Mouse (Mus musculus): ENCODE measurements around the gene Atp2a3.

Gene Atp2a3

DNA sequence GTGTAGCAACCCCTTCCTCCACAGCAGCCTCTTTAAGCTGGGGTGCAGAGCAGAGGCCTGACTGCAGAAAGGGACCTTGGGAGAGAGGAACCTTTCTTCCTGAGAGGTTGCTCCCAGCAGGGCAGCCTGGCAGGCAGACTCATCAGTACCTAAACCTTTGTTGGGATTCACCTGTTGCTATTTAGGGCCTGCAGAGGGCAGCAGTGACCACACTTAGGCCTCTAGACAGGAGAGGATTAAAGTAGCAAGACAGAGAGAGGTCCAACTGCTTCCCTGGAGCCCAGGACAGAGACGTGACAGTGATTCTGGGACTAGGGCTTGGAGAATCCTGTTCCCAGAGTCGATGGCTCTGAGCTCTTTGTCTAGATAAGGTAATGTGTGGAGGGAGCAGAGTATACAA lies 45.4 kb downstream of the Atp2a3 start:
- peak; percentile 91 for DNase-seq (ENCODE audit: low read depth, low spot score)

DNA sequence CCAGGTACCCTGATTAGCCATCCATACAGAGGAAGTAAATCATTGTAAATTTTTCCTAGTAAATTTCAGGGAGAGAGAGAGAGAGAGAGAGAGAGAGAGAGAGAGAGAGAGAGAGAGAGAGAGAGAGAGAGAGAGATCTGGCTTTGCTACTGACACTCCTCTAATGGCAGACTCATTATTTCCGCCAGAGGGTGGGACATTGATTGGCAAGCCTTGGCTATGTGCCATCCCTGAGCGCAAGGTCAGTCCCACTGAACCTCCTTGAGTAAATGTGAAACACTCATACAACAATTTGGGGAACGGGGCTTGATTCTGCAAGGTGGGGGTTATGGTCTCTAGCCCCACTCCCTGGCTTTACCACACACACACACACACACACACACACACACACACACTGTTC lies 46.1 kb downstream of the Atp2a3 start:
- peak; percentile 18 for DNase-seq (ENCODE audit: low read depth, low spot score)

GRCm38 (mm10) chr11:73007698-73008481 lies 46.9 kb downstream of the Atp2a3 start:
- DNase-seq (ENCODE audit: low read depth, low spot score) = peak; percentile 83

DNA sequence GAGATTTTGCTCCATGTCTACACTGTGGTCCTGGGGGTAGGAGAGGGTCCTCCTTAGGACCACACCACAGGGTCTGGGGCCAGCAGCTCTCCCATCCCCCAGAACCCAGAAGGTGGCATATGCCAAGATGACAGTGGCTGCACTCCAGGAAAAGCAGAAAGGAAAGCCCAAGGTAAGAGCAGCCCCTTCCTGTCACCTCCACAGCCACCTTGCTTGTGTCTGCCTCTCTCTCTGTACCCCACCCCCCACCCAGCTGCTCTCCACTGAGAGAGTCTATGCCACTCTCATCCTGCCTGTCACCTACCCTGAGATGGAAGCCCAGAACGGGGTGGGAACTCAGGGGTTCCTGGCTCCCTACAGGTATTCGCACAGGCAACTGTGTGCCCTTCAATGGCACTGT lies 47.9 kb downstream of the Atp2a3 start:
- no peak for DNase-seq (ENCODE audit: low read depth, low spot score)

DNA sequence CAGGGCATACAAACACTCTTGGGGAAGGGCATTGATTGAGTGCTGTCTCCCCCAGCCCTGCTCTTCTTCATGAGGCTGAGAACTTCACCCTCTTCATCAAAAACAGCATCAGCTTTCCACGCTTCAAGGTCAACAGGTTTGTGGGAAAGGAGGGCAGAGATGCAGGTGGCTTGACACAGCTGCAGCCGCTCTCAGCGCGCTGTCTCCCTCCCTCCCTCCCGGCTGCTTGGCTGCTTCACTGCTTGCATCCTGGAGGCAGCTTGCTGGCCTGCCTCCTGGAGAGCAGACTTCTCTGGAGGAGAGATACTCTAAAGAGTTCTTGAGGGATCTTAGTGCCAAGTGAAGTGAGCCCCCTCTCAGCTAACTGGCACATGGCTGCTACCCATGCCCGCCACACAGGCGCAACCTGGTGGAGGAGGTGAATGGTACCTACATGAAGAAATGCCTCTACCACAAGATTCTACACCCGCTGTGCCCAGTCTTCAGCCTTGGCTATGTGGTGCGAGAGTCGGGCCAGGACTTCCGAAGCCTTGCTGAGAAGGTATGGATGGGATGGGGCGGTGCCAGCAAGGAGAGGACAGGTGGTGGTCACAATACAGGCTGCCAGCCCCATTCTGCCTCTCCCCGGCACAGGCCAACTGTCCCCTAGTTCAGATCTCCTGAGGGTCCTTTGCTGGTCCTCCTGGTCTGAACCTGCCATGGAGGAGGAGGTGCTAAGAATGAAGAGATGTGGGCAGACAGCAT lies 48.7 kb downstream of the Atp2a3 start:
- no peak for DNase-seq (ENCODE audit: low read depth, low spot score)

DNA sequence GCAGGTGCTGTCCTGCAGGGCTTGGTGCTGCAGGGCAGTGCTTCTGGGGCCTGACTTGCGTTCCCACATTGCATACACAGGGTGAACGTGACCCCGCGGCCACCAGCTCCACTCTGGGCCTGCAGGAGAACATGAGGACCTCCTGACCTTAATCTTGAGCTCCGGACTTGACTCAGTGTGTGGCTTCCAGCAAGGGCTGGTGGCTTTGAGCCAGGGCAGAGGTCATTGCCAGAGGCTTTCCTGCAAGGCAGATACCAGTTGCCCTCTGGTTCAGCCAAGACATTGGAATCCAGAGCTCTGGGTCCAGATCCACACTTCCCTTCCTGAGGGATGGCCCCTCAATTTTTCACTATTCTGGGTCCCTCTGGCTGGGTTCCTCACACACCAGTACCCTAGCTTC lies 53.0 kb downstream of the Atp2a3 start:
- no peak for DNase-seq (ENCODE audit: low read depth, low spot score)

- DNase-seq (ENCODE audit: low read depth, low spot score) = no peak
Observed at GRCm38 (mm10) chr11:73014831-73015344, 53.9 kb downstream of the Atp2a3 start.

- DNase-seq (ENCODE audit: low read depth, low spot score) = no peak
Observed at GRCm38 (mm10) chr11:73015391-73016102, 54.6 kb downstream of the Atp2a3 start.

GRCm38 (mm10) chr11:73016103-73016420 lies 55.1 kb downstream of the Atp2a3 start:
- DNase-seq (ENCODE audit: low read depth, low spot score) = no peak

GRCm38 (mm10) chr11:73018471-73019146 lies 57.6 kb downstream of the Atp2a3 start, which contains the start of gene Camkk1:
TSS of gene Camkk1 (plus strand) at chr11:73019008.
- peak; percentile 96 for DNase-seq (ENCODE audit: low read depth, low spot score)

GRCm38 (mm10) chr11:73019147-73019795 lies 58.3 kb downstream of the Atp2a3 start:
- peak; percentile 91 for DNase-seq (ENCODE audit: low read depth, low spot score)

DNA sequence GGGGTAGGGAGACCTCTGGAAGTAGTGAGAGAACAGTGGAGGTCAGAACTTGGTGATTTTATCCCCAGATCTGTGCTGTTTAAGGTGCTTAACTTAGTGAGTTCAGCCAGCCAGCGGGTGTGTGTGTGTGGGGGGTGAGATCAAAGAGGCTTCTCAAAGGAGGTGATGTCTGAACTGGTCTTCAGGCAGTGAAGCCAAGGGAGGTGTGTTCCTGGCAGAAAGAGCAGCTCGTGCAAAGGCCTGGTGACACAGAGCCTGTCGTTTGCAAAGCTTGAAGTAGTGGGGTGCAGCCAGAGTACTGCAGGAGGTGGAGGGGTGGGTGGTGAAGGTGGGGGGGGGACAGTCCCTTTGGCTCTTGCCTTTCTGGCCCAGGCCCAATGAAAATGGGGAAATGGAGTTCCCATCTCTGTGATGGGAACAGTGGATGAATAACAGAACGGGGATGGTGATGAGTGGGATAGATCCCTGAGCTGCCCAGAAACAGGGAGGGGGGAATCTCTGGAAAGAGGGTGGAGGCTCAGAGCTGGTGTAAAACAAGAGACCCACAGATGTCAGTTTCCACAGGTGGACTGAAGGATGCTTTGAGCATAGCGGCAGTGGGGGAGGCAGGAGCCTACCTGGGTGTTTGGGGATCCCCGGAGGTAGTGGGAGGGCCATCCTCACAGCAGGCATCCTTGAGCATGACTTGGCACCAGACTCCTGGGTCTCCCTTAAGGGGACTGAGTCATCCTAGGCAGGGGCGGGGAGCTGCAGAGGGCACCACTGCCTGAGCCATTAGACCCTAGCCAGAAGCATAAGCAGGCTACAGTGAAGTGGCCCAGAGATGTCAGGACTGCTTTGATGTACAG lies 60.2 kb downstream of the Atp2a3 start:
- no peak for DNase-seq (ENCODE audit: low read depth, low spot score)

DNA sequence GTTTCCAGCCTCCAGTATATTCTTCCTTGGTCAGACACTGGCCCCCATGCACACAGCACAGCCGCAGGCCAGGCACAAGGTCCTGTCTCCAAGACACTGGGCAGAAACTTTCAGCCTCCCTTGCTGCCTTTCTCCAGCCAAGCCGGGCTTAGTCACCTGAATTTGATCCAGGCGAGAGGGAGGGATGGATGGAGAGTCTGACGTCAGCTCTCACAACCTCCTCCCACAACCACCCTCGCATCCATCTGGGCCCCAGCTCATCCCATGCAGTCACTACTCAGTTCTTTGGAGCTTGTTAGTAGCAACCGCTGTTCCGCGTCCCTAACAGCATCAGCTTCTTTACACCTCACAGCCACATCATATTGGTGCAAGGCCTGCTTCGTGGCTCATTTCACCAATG lies 62.1 kb downstream of the Atp2a3 start:
- no peak for DNase-seq (ENCODE audit: low read depth, low spot score)

- DNase-seq (ENCODE audit: low read depth, low spot score) = no peak
Observed at GRCm38 (mm10) chr11:73023827-73024226, 62.9 kb downstream of the Atp2a3 start.

- peak; percentile 41 for DNase-seq (ENCODE audit: low read depth, low spot score)
Observed at GRCm38 (mm10) chr11:73024236-73024904, 63.4 kb downstream of the Atp2a3 start.

DNA sequence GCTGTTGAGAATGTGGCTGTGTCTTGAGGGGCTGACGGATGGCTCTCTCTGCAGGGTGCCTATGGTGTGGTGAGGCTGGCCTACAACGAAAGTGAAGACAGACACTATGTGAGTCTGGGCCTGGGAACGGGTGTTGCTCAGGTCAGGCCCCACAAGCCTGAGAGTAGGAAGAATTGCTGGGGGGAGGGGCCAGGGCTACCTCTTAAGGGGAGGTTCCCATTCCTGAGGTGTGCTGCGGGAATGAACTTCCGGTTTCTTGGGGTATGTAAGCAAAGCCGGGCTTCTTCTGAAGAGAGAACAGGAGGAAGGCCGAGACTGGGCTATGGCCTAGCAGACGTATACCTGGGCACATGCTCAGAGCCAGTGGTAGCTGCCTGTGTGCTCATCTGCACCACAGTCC lies 66.0 kb downstream of the Atp2a3 start:
- DNase-seq (ENCODE audit: low read depth, low spot score) = no peak

DNA sequence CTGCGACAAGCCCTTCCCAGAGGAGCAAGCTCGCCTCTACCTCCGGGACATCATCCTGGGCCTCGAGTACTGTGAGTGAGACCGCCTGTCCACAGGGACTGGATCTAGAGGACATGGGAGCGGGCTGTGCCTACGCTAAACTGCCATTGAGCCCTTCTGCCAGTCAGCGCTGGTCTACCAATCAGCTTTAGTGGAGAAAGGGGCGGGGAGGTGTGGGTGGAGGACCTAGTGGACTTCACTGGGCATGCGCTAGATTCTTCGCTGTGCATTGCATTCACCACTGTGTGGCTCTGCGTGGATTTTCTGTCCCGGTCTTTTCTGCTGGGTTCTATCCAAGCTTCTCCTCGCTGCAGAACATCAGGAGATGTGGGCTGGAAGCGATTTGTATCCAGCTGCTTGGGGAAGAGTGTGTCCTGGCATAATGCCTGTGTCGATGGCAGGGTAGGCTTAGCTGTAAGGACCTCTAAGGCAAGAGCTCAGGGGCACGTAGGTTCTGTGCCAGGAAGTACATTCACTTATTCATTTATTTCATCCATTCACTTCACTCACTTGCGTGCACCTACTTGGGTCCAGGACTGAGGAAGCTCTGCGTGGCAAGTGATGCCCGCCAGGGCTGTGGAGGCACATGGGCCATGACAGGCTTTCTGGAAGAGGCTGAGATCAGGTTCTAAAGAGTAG lies 70.0 kb downstream of the Atp2a3 start:
- peak; percentile 85 for DNase-seq (ENCODE audit: low read depth, low spot score)

- no peak for DNase-seq (ENCODE audit: low read depth, low spot score)
Observed at GRCm38 (mm10) chr11:73031536-73031935, 70.6 kb downstream of the Atp2a3 start.

GRCm38 (mm10) chr11:73036077-73036476 lies 75.1 kb downstream of the Atp2a3 start:
- no peak for DNase-seq (ENCODE audit: low read depth, low spot score)

Measured in CD4-positive, CD25-positive, alpha-beta regulatory T cell, adult 2 months (primary cell).